Mouse (Mus musculus): ENCODE measurements around the gene Ppil6.

DNA sequence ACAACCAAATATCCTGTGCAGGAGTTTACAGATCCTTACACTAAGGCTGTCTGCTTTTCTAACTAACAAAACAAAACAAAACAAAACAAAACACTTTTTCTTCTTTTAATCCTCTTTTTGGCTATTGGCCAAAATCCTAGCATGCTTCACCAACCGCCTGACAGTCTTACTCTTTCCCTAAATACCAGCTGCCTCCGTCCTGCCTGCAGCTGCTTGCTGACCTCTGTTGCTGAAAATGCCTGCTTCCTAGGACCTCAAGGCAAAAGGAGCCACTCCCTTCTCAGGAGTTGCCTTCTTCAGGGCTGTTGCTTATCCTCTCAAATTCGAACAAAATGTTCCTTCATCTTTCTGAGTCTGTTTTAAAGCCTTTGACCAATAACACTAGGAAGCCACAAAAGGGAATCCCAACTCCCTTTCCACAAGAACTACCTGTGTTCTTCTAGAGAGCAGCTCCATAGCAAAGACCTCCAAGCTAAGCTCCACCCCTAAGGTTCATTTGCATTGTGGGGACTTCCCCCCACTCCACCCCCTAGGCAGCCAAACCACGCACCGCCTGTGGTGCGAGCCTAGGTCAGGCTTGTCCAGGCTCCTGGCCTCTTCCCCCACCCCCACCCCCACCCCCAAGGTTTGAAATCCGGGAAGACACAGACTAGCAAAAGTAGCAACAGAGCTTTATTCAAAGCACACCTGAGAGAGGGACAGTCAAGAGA is 54.4 kb downstream of the Ppil6 start:
- TF ChIP-seq CTCF (IDR thresholded peaks at IDR 0.05; ENCODE audit: borderline replicate concordance, insufficient read depth, low read length) (no peak), POLR2A (IDR thresholded peaks at IDR 0.05; ENCODE audit: low read depth, low read length) (no peak)
